Mouse (Mus musculus): ENCODE results near the gene St6galnac3. TPM values are rescaled to one million over a fixed set of nuclear protein-coding genes. Genes with fewer than 3 reads are reported as not detected.

The St6galnac3 gene
- polyA plus RNA-seq, 1 experiment from 2014 or later: 31.0 TPM

DNA sequence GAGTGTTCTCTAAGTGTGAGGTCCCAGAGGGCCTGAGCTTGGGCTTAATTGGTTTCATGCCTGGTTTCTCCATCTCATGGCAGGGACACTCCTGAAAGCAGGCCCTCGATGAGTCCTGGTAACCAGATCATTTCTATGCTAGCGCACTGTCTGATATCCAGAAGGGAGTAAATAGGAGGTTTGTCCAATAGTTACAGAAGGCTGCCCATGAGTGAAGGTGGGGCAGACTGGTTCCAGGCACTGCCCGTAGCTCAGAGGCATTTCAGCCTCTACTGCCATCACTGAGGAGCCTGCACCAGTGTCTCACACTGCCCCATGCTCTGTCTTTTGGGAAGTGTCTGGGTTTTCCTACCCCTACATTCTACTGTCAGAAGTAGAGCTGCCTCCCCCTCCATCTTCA lies 72.1 kb downstream of the St6galnac3 start:
- WGBS: 85% methylated on average over 3 of the region's 3 CpGs
- H3K36me3 ChIP-seq (ENCODE audit: control insufficient read depth, insufficient read depth, low read length): no peaks in the 10 kb centered on the region
- H3K4me2 ChIP-seq (ENCODE audit: low read depth, low read length): no peak overlapping the region
- H3K4me3 ChIP-seq (ENCODE audit: low read length): no peak overlapping the region
- H3K4me1 ChIP-seq (ENCODE audit: control insufficient read depth, insufficient read depth, low read length): no peaks in the 10 kb centered on the region; the same call in 1 of the 2 replicates
- H3K27ac ChIP-seq (ENCODE audit: low read length): no peak overlapping the region
- H3K27me3 ChIP-seq (replicated peaks; ENCODE audit: control insufficient read depth, insufficient read depth, low read length): no peaks in the 10 kb centered on the region
- no peaks in the 10 kb centered on the region for H3K9me3 ChIP-seq (ENCODE audit: control insufficient read depth, low read length)
- no peak overlapping the region for H3K9ac ChIP-seq (ENCODE audit: low read depth, low read length)
- ATAC-seq: no peak

- Histone ChIP-seq H3K9me3 (ENCODE audit: control insufficient read depth, low read length) (no peaks in the 10 kb centered on the region), H3K4me2 (ENCODE audit: low read depth, low read length) (no peak overlapping the region), H3K4me1 (ENCODE audit: control insufficient read depth, insufficient read depth, low read length) (peaks cover 6% of the 10 kb centered on the region), H3K27me3 (replicated peaks; ENCODE audit: control insufficient read depth, insufficient read depth, low read length) (no peaks in the 10 kb centered on the region), H3K9ac (ENCODE audit: low read depth, low read length) (no peak overlapping the region), H3K36me3 (ENCODE audit: control insufficient read depth, insufficient read depth, low read length) (no peaks in the 10 kb centered on the region), H3K4me3 (ENCODE audit: low read length) (no peak overlapping the region), H3K27ac (ENCODE audit: low read length) (no peak overlapping the region)
- WGBS: 46% methylated on average over 7 of the region's 8 CpGs
- ATAC-seq: peak; percentile 21; the same call in 1 of the 2 replicates
These were observed 76.3 kb downstream of the St6galnac3 start for GRCm38 (mm10) chr3:153648713-153649112.

- no peaks in the 10 kb centered on the region for H3K9me3 ChIP-seq (ENCODE audit: control insufficient read depth, low read length)
- H3K4me3 ChIP-seq (ENCODE audit: low read length): no peak overlapping the region
- H3K9ac ChIP-seq (ENCODE audit: low read depth, low read length): no peak overlapping the region
- 74% methylated on average over 7 of the region's 7 CpGs for WGBS
- no peak overlapping the region for H3K4me2 ChIP-seq (ENCODE audit: low read depth, low read length)
- H3K27ac ChIP-seq (ENCODE audit: low read length): no peak overlapping the region
- ATAC-seq: no peak
- H3K4me1 ChIP-seq (ENCODE audit: control insufficient read depth, insufficient read depth, low read length): peaks cover 7% of the 10 kb centered on the region
- no peaks in the 10 kb centered on the region for H3K36me3 ChIP-seq (ENCODE audit: control insufficient read depth, insufficient read depth, low read length)
- no peaks in the 10 kb centered on the region for H3K27me3 ChIP-seq (replicated peaks; ENCODE audit: control insufficient read depth, insufficient read depth, low read length)
These were observed 79.2 kb downstream of the St6galnac3 start for GRCm38 (mm10) chr3:153645803-153646202.

- WGBS: 64% methylated on average over 20 of the region's 20 CpGs
- ATAC-seq: peak; percentile 49
- Histone ChIP-seq H3K4me3 (ENCODE audit: low read length) (no peak overlapping the region), H3K4me2 (ENCODE audit: low read depth, low read length) (no peak overlapping the region), H3K36me3 (ENCODE audit: control insufficient read depth, insufficient read depth, low read length) (no peaks in the 10 kb centered on the region), H3K27ac (ENCODE audit: low read length) (no peak overlapping the region), H3K27me3 (replicated peaks; ENCODE audit: control insufficient read depth, insufficient read depth, low read length) (no peaks in the 10 kb centered on the region), H3K9ac (ENCODE audit: low read depth, low read length) (no peak overlapping the region), H3K9me3 (ENCODE audit: control insufficient read depth, low read length) (no peaks in the 10 kb centered on the region), H3K4me1 (ENCODE audit: control insufficient read depth, insufficient read depth, low read length) (peaks cover 7% of the 10 kb centered on the region)
These were observed 81.0 kb downstream of the St6galnac3 start for GRCm38 (mm10) chr3:153643822-153644519.

DNA sequence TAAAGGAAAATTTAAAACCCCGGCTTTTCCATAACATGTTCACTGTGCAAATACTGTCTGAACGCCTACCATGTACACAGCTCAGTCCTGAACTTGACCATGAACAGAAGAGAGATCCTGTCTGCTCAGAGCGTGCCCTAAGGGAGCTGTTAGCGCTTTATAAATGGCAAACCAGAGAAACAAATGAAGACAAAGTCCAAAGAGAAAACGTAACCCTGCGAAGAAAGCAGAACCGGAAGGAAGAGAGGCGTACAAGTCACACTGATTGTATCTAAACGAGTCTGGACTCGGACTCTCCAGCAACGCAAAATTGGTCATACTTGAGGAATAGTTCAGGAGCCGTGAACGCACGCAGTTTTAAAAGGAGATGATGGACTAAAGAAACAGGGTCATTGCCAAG lies 82.1 kb downstream of the St6galnac3 start:
- H3K4me2 ChIP-seq (ENCODE audit: low read depth, low read length): no peak overlapping the region
- H3K27ac ChIP-seq (ENCODE audit: low read length): no peak overlapping the region
- peaks cover 7% of the 10 kb centered on the region for H3K4me1 ChIP-seq (ENCODE audit: control insufficient read depth, insufficient read depth, low read length)
- no peak overlapping the region for H3K4me3 ChIP-seq (ENCODE audit: low read length)
- H3K9ac ChIP-seq (ENCODE audit: low read depth, low read length): no peak overlapping the region
- H3K9me3 ChIP-seq (ENCODE audit: control insufficient read depth, low read length): no peaks in the 10 kb centered on the region
- H3K27me3 ChIP-seq (replicated peaks; ENCODE audit: control insufficient read depth, insufficient read depth, low read length): no peaks in the 10 kb centered on the region
- ATAC-seq: no peak
- WGBS: 90% methylated on average over 14 of the region's 14 CpGs
- no peaks in the 10 kb centered on the region for H3K36me3 ChIP-seq (ENCODE audit: control insufficient read depth, insufficient read depth, low read length)

GRCm38 (mm10) chr3:153641805-153642204 lies 83.2 kb downstream of the St6galnac3 start:
- 88% methylated on average over 5 of the region's 5 CpGs for WGBS
- Histone ChIP-seq H3K9ac (ENCODE audit: low read depth, low read length) (no peak overlapping the region), H3K4me1 (ENCODE audit: control insufficient read depth, insufficient read depth, low read length) (peaks cover 7% of the 10 kb centered on the region), H3K36me3 (ENCODE audit: control insufficient read depth, insufficient read depth, low read length) (no peaks in the 10 kb centered on the region), H3K4me2 (ENCODE audit: low read depth, low read length) (no peak overlapping the region), H3K27me3 (replicated peaks; ENCODE audit: control insufficient read depth, insufficient read depth, low read length) (no peaks in the 10 kb centered on the region), H3K4me3 (ENCODE audit: low read length) (no peak overlapping the region), H3K27ac (ENCODE audit: low read length) (no peak overlapping the region), H3K9me3 (ENCODE audit: control insufficient read depth, low read length) (no peaks in the 10 kb centered on the region)
- ATAC-seq: no peak

DNA sequence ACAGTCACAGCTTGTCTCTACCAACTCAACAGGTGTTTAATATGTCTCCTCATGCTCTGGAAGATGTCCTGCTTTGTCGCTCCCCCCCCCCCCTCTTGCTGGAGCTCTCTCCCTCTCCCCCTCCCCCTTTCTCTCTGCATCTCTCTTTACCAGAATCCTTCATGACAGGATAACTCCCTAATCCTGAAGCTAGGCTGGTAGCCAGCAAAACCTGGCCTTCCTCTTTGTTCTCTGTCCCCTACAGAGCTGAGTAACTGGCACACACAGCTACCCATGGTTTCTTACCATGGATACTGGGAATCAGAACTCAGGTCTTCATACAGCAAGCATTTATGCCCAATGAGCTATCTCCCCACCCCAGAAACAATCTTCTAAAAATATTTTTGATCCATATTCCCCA lies 87.6 kb downstream of the St6galnac3 start:
- H3K9ac ChIP-seq (ENCODE audit: low read depth, low read length): no peak overlapping the region
- no peaks in the 10 kb centered on the region for H3K4me1 ChIP-seq (ENCODE audit: control insufficient read depth, insufficient read depth, low read length)
- H3K36me3 ChIP-seq (ENCODE audit: control insufficient read depth, insufficient read depth, low read length): no peaks in the 10 kb centered on the region
- no peak overlapping the region for H3K4me2 ChIP-seq (ENCODE audit: low read depth, low read length)
- no peaks in the 10 kb centered on the region for H3K27me3 ChIP-seq (replicated peaks; ENCODE audit: control insufficient read depth, insufficient read depth, low read length)
- H3K9me3 ChIP-seq (ENCODE audit: control insufficient read depth, low read length): no peaks in the 10 kb centered on the region
- WGBS: 63% methylated on average over 1 of the region's 1 CpGs
- no peak overlapping the region for H3K4me3 ChIP-seq (ENCODE audit: low read length)
- ATAC-seq: no peak
- no peak overlapping the region for H3K27ac ChIP-seq (ENCODE audit: low read length)

DNA sequence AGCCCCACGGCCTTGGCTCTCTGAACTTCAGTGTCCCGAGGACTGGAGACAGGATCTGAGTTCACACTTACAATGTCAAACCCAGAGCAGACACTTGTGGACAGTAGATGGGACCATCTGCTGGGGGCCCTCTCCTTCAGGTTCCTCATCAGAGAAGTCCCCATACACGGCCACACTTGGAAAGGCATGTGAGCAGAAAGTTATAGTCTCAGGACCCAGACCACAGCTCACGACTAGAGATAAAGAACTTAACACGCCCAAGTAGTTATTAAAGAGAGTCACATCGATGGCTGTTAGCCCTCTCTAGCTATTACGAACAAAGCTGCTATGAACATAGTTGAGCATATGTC lies 88.2 kb downstream of the St6galnac3 start:
- no peak overlapping the region for H3K27ac ChIP-seq (ENCODE audit: low read length)
- no peak overlapping the region for H3K9ac ChIP-seq (ENCODE audit: low read depth, low read length)
- H3K4me1 ChIP-seq (ENCODE audit: control insufficient read depth, insufficient read depth, low read length): no peaks in the 10 kb centered on the region
- 67% methylated on average over 7 of the region's 7 CpGs for WGBS
- no peaks in the 10 kb centered on the region for H3K27me3 ChIP-seq (replicated peaks; ENCODE audit: control insufficient read depth, insufficient read depth, low read length)
- no peaks in the 10 kb centered on the region for H3K36me3 ChIP-seq (ENCODE audit: control insufficient read depth, insufficient read depth, low read length)
- H3K9me3 ChIP-seq (ENCODE audit: control insufficient read depth, low read length): no peaks in the 10 kb centered on the region
- no peak for ATAC-seq
- H3K4me2 ChIP-seq (ENCODE audit: low read depth, low read length): no peak overlapping the region
- H3K4me3 ChIP-seq (ENCODE audit: low read length): no peak overlapping the region

DNA sequence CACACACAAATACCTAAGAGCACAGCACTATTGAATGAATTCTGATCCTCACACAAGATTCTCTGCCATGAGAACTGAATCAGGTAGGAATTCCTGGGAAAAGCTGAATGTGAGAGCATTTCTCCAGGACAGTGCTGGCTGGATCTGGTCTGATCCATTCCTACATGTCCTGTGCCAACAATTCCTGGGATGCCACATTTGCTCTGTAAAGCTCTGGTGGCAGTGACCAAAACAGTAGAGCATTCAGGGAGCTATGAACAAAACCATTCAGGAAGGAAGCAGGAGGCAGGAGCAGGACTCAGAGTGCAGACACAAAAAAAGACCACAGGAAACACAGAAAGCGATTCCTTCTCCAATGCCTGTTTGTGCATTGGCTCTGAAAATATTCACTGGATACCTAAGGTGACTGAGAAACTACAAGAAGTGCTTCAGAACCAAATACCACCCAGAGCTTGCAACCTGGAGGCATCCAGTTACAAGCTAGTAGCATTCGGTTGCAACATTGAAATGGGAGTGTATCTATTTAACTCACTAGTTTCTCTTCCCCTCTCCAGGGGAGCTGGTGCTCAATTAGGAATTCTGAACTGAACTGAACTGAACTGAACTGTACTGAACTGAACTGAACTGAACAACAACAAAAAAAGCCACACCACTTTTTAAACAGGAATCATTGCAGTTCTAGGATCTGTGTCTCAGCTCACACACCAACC lies 88.7 kb downstream of the St6galnac3 start:
- Histone ChIP-seq H3K4me2 (ENCODE audit: low read depth, low read length) (no peak overlapping the region), H3K27me3 (replicated peaks; ENCODE audit: control insufficient read depth, insufficient read depth, low read length) (no peaks in the 10 kb centered on the region), H3K4me3 (ENCODE audit: low read length) (no peak overlapping the region), H3K27ac (ENCODE audit: low read length) (no peak overlapping the region), H3K9me3 (ENCODE audit: control insufficient read depth, low read length) (no peaks in the 10 kb centered on the region), H3K9ac (ENCODE audit: low read depth, low read length) (no peak overlapping the region), H3K36me3 (ENCODE audit: control insufficient read depth, insufficient read depth, low read length) (no peaks in the 10 kb centered on the region), H3K4me1 (ENCODE audit: control insufficient read depth, insufficient read depth, low read length) (no peaks in the 10 kb centered on the region)
- ATAC-seq: no peak
- WGBS: 59% methylated on average over 2 of the region's 2 CpGs
